Mouse (Mus musculus) cerebellum, adult 2 months (tissue): ENCODE results near the gene Prmt1. TPM values are rescaled to one million over a fixed set of nuclear protein-coding genes. Genes with fewer than 3 reads are reported as not detected.

Source experiments
- DNase-seq, 2 experiments: peaks; one replicate each; pipeline ENCODE4 v3.0.0; 2021
- H3K27ac ChIP-seq: fragments of 200-500 bp; 2 replicates; pipeline ENCODE4 v1.5.1; 2012; ENCODE audit warnings: low read length, control low read depth, inconsistent platforms; ENCODE audit not compliant: insufficient read depth
- H3K27me3 ChIP-seq: fragments of 200-500 bp; 2 replicates; pipeline ENCODE4 v1.6.1; 2012; ENCODE audit warnings: inconsistent platforms, mild to moderate bottlenecking, low read length, moderate library complexity; ENCODE audit not compliant: control insufficient read depth, insufficient read depth
- H3K4me1 ChIP-seq: fragments of 200-500 bp; 2 replicates; pipeline ENCODE4 v1.6.1; 2011; ENCODE audit warnings: low read length; ENCODE audit not compliant: control insufficient read depth, insufficient read depth
- H3K4me3 ChIP-seq: fragments of 200-500 bp; replicated peaks from 2 replicates; pipeline ENCODE3; 2011; ENCODE audit warnings: mild to moderate bottlenecking, low read depth, low read length, control low read depth; ENCODE audit not compliant: insufficient read depth
- CTCF ChIP-seq: fragments of 200-500 bp; IDR thresholded peaks from 2 replicates; pipeline ENCODE4 v1.5.1; 2011; ENCODE audit warnings: low read depth, mild to moderate bottlenecking, control low read depth, low read length, moderate library complexity, borderline replicate concordance; ENCODE audit not compliant: insufficient read depth
- POLR2A ChIP-seq: fragments of 200-500 bp; IDR thresholded peaks from 2 replicates; pipeline ENCODE4 v1.6.1; 2011; ENCODE audit warnings: low read length, control low read depth, borderline replicate concordance; ENCODE audit not compliant: insufficient read depth
- WGBS: fragments of 180-500 bp; shearing (Covaris S2); methylation state at CpG from one replicate; pipeline ENCODE4 v1.1.7; 2018; 5-methylcytosine and 5-hydroxymethylcytosine counted together
- polyA plus RNA-seq: library from polyadenylated mRNA; depleted of rRNA; stranded (reverse); fragments of >200 nt; gene quantifications from 2 replicates; pipeline ENCODE4 v1.2.3, GENCODE M21; 2012; rRNA removed

The Prmt1 gene
- 225 and 227 TPM in 2 replicates for polyA plus RNA-seq

DNA sequence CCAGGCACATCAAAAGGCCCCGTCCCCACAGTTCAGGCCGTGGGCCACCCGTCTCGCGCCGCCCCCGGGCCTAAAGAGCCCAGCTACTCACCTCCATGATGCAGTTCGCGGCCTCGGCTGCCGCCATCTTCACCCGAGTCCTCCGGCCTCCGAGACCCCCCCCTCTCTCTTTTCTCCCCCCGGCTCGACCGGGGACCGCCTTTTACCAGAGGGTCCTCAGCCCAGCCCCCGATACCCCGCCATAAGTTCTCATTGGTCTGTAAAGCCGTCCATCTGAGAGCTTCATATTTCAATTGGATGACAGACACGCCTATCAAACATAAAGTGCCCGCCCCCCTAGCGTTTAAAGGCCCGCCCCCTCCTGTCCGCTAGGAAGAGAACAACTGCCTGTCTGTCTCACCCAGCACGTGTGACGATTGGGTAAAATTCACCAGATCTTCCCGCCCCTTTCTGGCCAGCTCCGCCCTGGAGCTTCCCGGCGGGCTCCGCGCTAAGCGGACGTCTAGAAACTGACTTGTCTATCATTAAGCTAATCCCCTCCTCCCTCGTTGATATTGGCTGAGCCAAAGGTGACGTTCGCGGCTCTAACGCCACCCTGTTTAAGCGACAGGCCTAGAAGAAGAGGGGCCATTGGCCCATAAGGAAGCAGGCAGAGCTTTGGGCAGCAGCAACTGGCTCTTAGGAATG, at the start of gene Prmt1:
Gene Prmt1 (minus strand): TSS at position 377 of the 687 bp plus-strand sequence.
- Histone ChIP-seq H3K4me3 (peak within 1 kb of the TSS; percentile 87), H3K4me1 (0 out of 2 replicates have a peak, but pooled peaks cover 5% of the 10 kb centered on the region), H3K27ac (peak within 1 kb of the TSS; percentile 81), H3K27me3 (no peaks in the 10 kb centered on the region)
- under 1% methylated on average over 42 of the region's 42 CpGs for WGBS
- DNase-seq = peak; percentile 99 to 100
- peak; percentile 54; the same call in 1 of the 2 replicates for TF ChIP-seq POLR2A
- TF ChIP-seq CTCF = no peak

DNA sequence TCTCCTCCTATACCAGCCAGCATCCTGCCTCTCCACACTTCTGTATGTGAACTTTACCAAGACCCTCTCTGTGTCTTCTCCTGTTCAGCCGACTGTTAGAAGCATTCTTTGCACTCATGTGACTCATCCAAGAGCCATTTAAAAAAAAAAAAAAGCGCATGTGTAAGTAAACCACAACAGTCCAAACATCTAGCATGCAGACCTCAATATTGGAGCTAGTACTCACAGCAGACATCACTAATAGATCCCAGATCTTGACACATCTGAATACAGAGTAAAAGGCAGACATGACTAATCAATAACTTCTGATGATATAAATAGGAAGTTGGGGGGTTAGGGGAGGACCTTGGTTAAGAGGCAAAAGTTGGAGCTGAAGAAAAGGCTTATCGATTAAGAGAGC, 49.3 kb upstream of the Prmt1 start:
- H3K27ac ChIP-seq = no peak overlapping the region
- no peaks in the 10 kb centered on the region for H3K4me1 ChIP-seq
- WGBS = 91% methylated on average over 3 of the region's 3 CpGs
- no peak overlapping the region for H3K4me3 ChIP-seq
- TF ChIP-seq POLR2A = no peak
- TF ChIP-seq CTCF = no peak
- H3K27me3 ChIP-seq = no peaks in the 10 kb centered on the region
- no peak for DNase-seq

DNA sequence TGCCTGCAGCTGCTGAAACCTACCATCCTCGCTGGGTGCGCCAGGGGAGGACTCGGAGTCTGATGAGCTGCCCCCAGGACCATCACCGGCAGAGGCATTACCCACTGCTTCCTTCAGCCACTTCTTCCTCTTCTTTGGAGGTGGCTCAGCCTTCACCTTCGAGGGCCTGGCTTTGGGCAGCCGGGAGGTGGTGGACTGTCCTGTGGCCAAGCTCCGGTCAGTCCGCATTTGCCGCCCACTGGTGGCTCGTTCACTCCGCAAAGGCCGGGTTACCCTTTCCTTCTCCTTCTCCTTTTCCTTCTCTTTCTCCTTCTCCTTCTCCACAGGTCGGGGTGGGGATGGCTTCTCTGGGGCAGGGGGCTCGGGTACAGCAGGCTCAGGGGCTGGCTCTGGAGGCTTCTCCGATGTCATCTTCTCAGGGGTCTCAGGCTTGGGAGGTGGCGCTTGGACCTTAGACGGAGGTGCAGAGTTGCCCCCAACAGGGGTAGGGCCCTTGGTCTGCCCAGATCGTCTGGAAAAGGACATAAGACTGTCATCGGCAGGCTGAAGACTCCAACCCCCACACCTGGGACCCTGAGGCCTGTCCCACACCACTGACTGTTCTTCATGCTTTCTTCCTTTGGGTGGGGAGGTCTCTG, 47.5 kb upstream of the Prmt1 start:
- Histone ChIP-seq H3K27me3 (no peaks in the 10 kb centered on the region), H3K4me1 (no peaks in the 10 kb centered on the region), H3K27ac (no peak overlapping the region), H3K4me3 (no peak overlapping the region)
- no peak for DNase-seq
- TF ChIP-seq CTCF (no peak), POLR2A (no peak)
- 91% methylated on average over 19 of the region's 19 CpGs for WGBS

DNA sequence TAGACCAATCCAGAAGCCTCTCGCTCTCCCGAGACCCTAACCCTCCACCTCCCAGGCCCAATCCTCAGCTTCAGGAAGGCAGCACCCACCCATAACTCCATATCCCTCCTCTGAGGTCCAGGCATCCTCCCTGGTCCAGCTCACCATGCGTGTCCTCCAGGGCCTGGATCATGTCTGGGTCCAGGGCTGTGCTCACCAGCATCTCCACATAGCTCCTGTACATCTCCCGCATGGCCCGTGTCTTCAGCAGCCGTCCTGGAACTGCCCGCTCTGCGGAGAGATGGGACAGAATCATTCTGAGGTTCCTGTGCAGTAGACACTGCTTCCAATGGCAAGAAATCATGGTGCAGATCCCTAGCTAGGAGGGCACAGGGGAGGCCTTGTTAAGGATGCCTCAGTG, 44.5 kb upstream of the Prmt1 start:
- no peak for DNase-seq
- 94% methylated on average over 8 of the region's 8 CpGs for WGBS
- TF ChIP-seq CTCF (no peak), POLR2A (no peak)
- Histone ChIP-seq H3K27me3 (no peaks in the 10 kb centered on the region), H3K27ac (no peak overlapping the region), H3K4me1 (peaks cover 4% of the 10 kb centered on the region), H3K4me3 (no peak overlapping the region)

DNA sequence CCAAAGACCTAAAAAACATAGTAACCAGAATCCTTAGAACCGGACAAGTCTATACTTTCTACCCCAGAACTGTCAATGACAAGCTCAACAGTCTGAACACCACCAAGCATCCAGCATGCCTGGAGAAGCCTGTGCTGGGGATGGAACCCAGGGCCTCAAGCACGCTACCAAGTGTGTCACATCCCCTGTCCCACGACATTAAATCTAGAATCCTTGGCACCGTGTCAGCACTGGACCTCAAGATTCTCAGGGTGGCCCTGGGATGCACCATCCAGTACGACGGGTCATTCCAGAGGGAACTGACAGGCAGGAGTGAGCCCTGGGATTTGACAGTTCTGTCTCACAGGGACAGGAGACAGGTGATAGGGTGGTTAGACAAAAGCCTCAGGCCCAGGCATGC, 43.6 kb upstream of the Prmt1 start:
- Histone ChIP-seq H3K4me1 (peaks cover 12% of the 10 kb centered on the region), H3K27me3 (no peaks in the 10 kb centered on the region), H3K4me3 (no peak overlapping the region), H3K27ac (no peak overlapping the region)
- no peak for TF ChIP-seq CTCF
- 80% methylated on average over 6 of the region's 6 CpGs for WGBS
- DNase-seq = no peak

DNA sequence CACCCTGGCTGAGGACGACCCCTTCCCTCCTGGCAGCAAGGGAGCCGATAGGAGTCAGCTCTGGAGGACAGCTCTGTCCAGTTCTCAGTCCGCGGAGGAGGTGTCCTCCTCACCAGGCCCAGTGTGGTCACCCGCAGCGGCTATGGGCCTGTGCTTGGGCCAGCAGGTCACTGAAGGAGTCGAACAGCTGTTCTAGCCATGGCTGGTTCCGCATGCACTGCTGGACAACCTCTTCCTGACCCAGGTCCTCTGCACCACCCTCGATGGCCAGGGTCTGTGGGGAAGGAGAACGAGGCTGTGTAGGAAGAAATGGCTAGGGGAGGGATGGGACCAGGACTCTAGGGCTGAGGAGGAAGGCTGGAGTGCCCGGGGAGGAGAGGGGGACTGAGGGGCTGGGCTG, 42.0 kb upstream of the Prmt1 start:
- 90% methylated on average over 11 of the region's 11 CpGs for WGBS
- no peak overlapping the region for H3K4me3 ChIP-seq
- H3K4me1 ChIP-seq = peaks cover 21% of the 10 kb centered on the region
- no peak for TF ChIP-seq CTCF
- no peak for TF ChIP-seq POLR2A
- H3K27ac ChIP-seq = no peak overlapping the region
- no peaks in the 10 kb centered on the region for H3K27me3 ChIP-seq
- DNase-seq = no peak

DNA sequence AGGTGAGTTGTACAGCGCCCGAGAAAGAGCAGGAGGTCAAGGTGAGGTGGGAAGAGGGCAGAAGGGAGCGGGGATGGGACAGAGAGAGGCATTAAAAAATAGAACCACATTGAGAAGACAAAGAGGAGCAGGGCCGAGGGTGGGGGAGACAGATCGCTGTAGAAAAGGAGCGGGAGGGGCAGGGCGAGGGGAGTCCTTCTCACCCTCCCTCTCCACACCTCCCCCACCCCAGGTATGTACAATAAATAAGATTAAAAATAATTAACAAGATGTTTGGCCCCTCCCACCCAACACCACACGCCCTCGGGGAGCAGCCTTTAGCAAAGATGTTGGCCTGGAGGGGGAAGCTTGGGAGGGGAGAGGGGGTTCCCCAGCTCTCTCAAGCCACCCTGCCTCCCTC, 41.4 kb upstream of the Prmt1 start:
- no peak for TF ChIP-seq POLR2A
- TF ChIP-seq CTCF = no peak
- 91% methylated on average over 9 of the region's 9 CpGs for WGBS
- no peak overlapping the region for H3K4me3 ChIP-seq
- H3K27ac ChIP-seq = no peak overlapping the region
- DNase-seq = no peak
- no peaks in the 10 kb centered on the region for H3K27me3 ChIP-seq
- H3K4me1 ChIP-seq = peaks cover 21% of the 10 kb centered on the region

DNA sequence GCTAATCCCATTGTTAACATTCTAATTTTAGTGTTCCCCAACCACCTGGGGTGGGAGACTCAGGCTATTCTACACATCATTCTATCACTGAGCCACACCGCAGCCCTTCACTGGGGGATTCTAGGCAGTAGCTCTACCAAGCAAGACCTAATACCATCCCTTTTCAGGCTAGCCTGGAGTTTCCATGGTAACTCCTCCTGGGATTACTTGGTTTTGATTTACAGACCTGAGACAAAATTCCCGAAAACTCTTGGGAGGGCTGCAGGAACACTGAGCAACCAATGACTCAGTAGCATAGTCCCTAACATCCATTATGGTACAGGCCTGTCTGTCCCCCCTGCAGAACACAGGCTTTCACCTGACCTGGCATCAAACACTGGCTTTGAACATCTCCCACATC, 39.9 kb upstream of the Prmt1 start:
- DNase-seq = no peak
- Histone ChIP-seq H3K27ac (0 out of 2 replicates have a peak overlapping the region, but pooled peaks have one; percentile 29), H3K4me1 (peaks cover 21% of the 10 kb centered on the region), H3K27me3 (no peaks in the 10 kb centered on the region), H3K4me3 (no peak overlapping the region)
- 65% methylated on average over 2 of the region's 2 CpGs for WGBS
- TF ChIP-seq CTCF = no peak
- no peak for TF ChIP-seq POLR2A

DNA sequence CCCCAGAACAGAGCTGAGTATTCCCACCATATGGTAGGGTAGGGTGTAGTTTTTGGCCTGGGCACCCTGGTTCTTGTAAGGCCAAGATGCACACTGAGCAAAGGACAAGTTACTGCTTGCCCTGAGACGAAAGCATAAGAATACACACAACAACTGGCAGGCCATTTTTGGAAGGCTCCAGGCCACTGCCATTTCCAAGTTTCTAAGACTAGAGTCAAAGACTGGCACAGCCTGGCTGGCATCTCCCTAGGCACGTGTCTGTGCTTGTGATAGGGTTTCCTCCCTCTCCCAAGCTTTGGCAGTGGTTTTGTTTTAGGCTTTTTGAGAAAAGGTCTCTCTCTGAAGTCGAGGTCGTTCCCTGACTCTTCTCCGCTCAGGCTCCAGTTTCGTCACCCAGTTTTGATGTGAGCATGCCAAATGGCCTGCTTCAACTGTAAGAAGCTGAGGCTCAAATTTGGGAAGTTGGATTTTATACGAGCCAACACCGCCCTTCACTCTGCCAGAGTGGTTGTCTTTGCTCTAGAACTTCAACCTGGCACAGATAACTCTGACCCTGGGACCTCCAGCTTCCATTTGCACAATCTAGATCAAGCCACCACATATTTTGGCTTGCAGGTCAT, 39.3 kb upstream of the Prmt1 start:
- H3K4me1 ChIP-seq = peaks cover 21% of the 10 kb centered on the region
- H3K27ac ChIP-seq = peak overlapping the region; percentile 29
- 55% methylated on average over 8 of the region's 8 CpGs for WGBS
- H3K4me3 ChIP-seq = no peak overlapping the region
- DNase-seq = peak in 1 of 2 experiments; percentile 25
- TF ChIP-seq POLR2A = no peak
- no peak for TF ChIP-seq CTCF
- no peaks in the 10 kb centered on the region for H3K27me3 ChIP-seq
